Mouse (Mus musculus) spleen, adult 2 months (tissue): ENCODE results near the gene Notch1. TPM values are rescaled to one million over a fixed set of nuclear protein-coding genes. Genes with fewer than 3 reads are reported as not detected.

Experiments used
- DNase-seq, 2 experiments: peaks; one replicate each; pipeline versions ENCODE4 v3.0.0 to v3.0.0-alpha.2; 2012 to 2021; ENCODE audit warnings: low spot score in 2 of 2, low read depth in 1 of 2
- H3K27ac ChIP-seq: fragments of 200-500 bp; 2 replicates; pipeline ENCODE4 v1.5.1; 2012; ENCODE audit warnings: low read length, inconsistent platforms; ENCODE audit not compliant: insufficient read depth
- H3K27me3 ChIP-seq: fragments of 200-500 bp; 2 replicates; pipeline ENCODE4 v1.6.1; 2012; ENCODE audit warnings: mild to moderate bottlenecking, moderate library complexity, low read length, inconsistent platforms; ENCODE audit not compliant: control insufficient read depth, insufficient read depth
- H3K36me3 ChIP-seq: fragments of 200-500 bp; 2 replicates; pipeline ENCODE4 v1.6.1; 2012; ENCODE audit warnings: mild to moderate bottlenecking, low read length, inconsistent platforms; ENCODE audit not compliant: control insufficient read depth, insufficient read depth
- H3K4me1 ChIP-seq: fragments of 200-500 bp; 2 replicates; pipeline ENCODE4 v1.6.1; 2011; ENCODE audit warnings: inconsistent platforms; ENCODE audit not compliant: control insufficient read depth, insufficient read depth, insufficient read length
- H3K4me3 ChIP-seq: fragments of 200-500 bp; 2 replicates; pipeline ENCODE4 v1.5.1; 2011; ENCODE audit warnings: mild to moderate bottlenecking, inconsistent platforms; ENCODE audit not compliant: insufficient read depth, insufficient read length; ENCODE audit errors: extremely low read depth
- CTCF ChIP-seq: fragments of 200-500 bp; IDR thresholded peaks from 2 replicates; pipeline ENCODE4 v1.5.1; 2011; ENCODE audit warnings: mild to moderate bottlenecking, inconsistent platforms; ENCODE audit not compliant: insufficient read depth, insufficient read length, insufficient replicate concordance; ENCODE audit errors: extremely low read depth
- POLR2A ChIP-seq: fragments of 200-500 bp; IDR thresholded peaks from 2 replicates; pipeline ENCODE4 v1.6.1; 2011; ENCODE audit warnings: low read depth, low read length, inconsistent platforms
- WGBS: fragments of 180-500 bp; shearing (Covaris S2); methylation state at CpG from one replicate; pipeline ENCODE4 v1.1.7; 2018; 5-methylcytosine and 5-hydroxymethylcytosine counted together
- polyA plus RNA-seq: library from polyadenylated mRNA; depleted of rRNA; stranded (reverse); fragments of >200 nt; gene quantifications from 2 replicates; pipeline ENCODE4 v1.2.3, GENCODE M21; 2012

Gene Notch1
- polyA plus RNA-seq, 1 experiment: 34.6 TPM

GRCm38 (mm10) chr2:26463412-26463811 is 53.1 kb downstream of the Notch1 start:
- Histone ChIP-seq H3K4me1 (peaks cover 3% of the 10 kb centered on the region; the same call in 1 of the 2 replicates), H3K4me3 (no peak overlapping the region), H3K27me3 (no peaks in the 10 kb centered on the region), H3K27ac (no peak overlapping the region), H3K36me3 (peaks cover 64% of the 10 kb centered on the region)
- 94% methylated on average over 6 of the region's 6 CpGs for WGBS
- TF ChIP-seq POLR2A (no peak), CTCF (no peak)
- DNase-seq: no peak

- Histone ChIP-seq H3K4me1 (peaks cover 3% of the 10 kb centered on the region; the same call in 1 of the 2 replicates), H3K4me3 (no peak overlapping the region), H3K36me3 (peaks cover 60% of the 10 kb centered on the region), H3K27me3 (no peaks in the 10 kb centered on the region), H3K27ac (no peak overlapping the region)
- no peak for DNase-seq
- 85% methylated on average over 3 of the region's 3 CpGs for WGBS
- no peak for TF ChIP-seq CTCF
Observed at GRCm38 (mm10) chr2:26462980-26463379, 53.5 kb downstream of the Notch1 start.

GRCm38 (mm10) chr2:26461667-26462066 is 54.8 kb downstream of the Notch1 start:
- no peak for DNase-seq
- Histone ChIP-seq H3K27ac (no peak overlapping the region), H3K4me3 (no peak overlapping the region), H3K36me3 (peaks cover 53% of the 10 kb centered on the region), H3K27me3 (no peaks in the 10 kb centered on the region), H3K4me1 (peaks cover 3% of the 10 kb centered on the region; the same call in 1 of the 2 replicates)
- WGBS: 92% methylated on average over 5 of the region's 5 CpGs
- TF ChIP-seq CTCF: no peak
- TF ChIP-seq POLR2A: no peak

GRCm38 (mm10) chr2:26460837-26461236 is 55.6 kb downstream of the Notch1 start:
- DNase-seq: no peak
- peaks cover 3% of the 10 kb centered on the region; the same call in 1 of the 2 replicates for H3K4me1 ChIP-seq
- no peak overlapping the region for H3K4me3 ChIP-seq
- H3K36me3 ChIP-seq: peaks cover 50% of the 10 kb centered on the region
- no peak overlapping the region for H3K27ac ChIP-seq
- H3K27me3 ChIP-seq: no peaks in the 10 kb centered on the region
- WGBS: 88% methylated on average over 13 of the region's 13 CpGs
- no peak for TF ChIP-seq POLR2A
- TF ChIP-seq CTCF: no peak

- no peak overlapping the region for H3K4me3 ChIP-seq
- H3K27me3 ChIP-seq: no peaks in the 10 kb centered on the region
- TF ChIP-seq POLR2A: no peak
- peaks cover 45% of the 10 kb centered on the region for H3K36me3 ChIP-seq
- no peak overlapping the region for H3K27ac ChIP-seq
- DNase-seq: no peak
- 94% methylated on average over 16 of the region's 16 CpGs for WGBS
- peaks cover 3% of the 10 kb centered on the region; the same call in 1 of the 2 replicates for H3K4me1 ChIP-seq
Observed at GRCm38 (mm10) chr2:26460097-26460646, 56.3 kb downstream of the Notch1 start.

GRCm38 (mm10) chr2:26459478-26459877 is 57.0 kb downstream of the Notch1 start:
- WGBS: 89% methylated on average over 6 of the region's 6 CpGs
- peaks cover 38% of the 10 kb centered on the region for H3K36me3 ChIP-seq
- H3K27ac ChIP-seq: no peak overlapping the region
- H3K4me1 ChIP-seq: peaks cover 3% of the 10 kb centered on the region; the same call in 1 of the 2 replicates
- no peak overlapping the region for H3K4me3 ChIP-seq
- no peaks in the 10 kb centered on the region for H3K27me3 ChIP-seq
- TF ChIP-seq POLR2A (no peak), CTCF (no peak)
- DNase-seq: no peak

GRCm38 (mm10) chr2:26458402-26459124 is 57.9 kb downstream of the Notch1 start:
- H3K4me3 ChIP-seq: no peak overlapping the region
- WGBS: 55% methylated on average over 7 of the region's 7 CpGs
- no peak for TF ChIP-seq POLR2A
- H3K36me3 ChIP-seq: peaks cover 34% of the 10 kb centered on the region
- no peaks in the 10 kb centered on the region for H3K27me3 ChIP-seq
- no peak for DNase-seq
- peaks cover 3% of the 10 kb centered on the region; the same call in 1 of the 2 replicates for H3K4me1 ChIP-seq
- no peak overlapping the region for H3K27ac ChIP-seq
